Mouse (Mus musculus): ENCODE data around the gene Olfr93. TPM values are rescaled to one million over a fixed set of nuclear protein-coding genes. Genes with fewer than 3 reads are reported as not detected.

Gene Olfr93
- total RNA-seq, 1 experiment from 2014 or later = not detected

Other genes with a start within 250 kb of the Olfr93 start
- gene Rnf39, start 218.6 kb downstream of the Olfr93 start, total RNA-seq (2017) = not detected in 2 replicates
- gene Ppp1r11, start 209.8 kb downstream of the Olfr93 start, total RNA-seq (2017) = 37.8 and 55.1 TPM in 2 replicates
- gene Znrd1, start 202.9 kb downstream of the Olfr93 start, total RNA-seq (2017) = 45.1 and 49.9 TPM in 2 replicates
- gene Znrd1as, start 202.9 kb downstream of the Olfr93 start, total RNA-seq (2017) = 9.2 and 13.8 TPM in 2 replicates
- gene 2410137M14Rik, start 180.3 kb downstream of the Olfr93 start, total RNA-seq (2017) = not detected in 2 replicates
- not detected in 2 replicates for gene H2-M5, start 172.0 kb downstream of the Olfr93 start, total RNA-seq (2017)
- gene Zfp57, start 160.3 kb downstream of the Olfr93 start, total RNA-seq (2017) = 6.9 and 13.6 TPM in 2 replicates
- not detected in 2 replicates for gene Mog, start 138.1 kb downstream of the Olfr93 start, total RNA-seq (2017)
- 10.7 and 43.0 TPM in 2 replicates for gene Gabbr1, start 115.5 kb downstream of the Olfr93 start, total RNA-seq (2017)
- gene Olfr90, start 73.0 kb downstream of the Olfr93 start, total RNA-seq (2017) = not detected in 2 replicates
- not detected in 2 replicates for gene Olfr91, start 63.2 kb downstream of the Olfr93 start, total RNA-seq (2017)
- gene Olfr92, start 41.4 kb downstream of the Olfr93 start, total RNA-seq (2017) = not detected in 2 replicates
- gene Ubd, start 32.4 kb upstream of the Olfr93 start, total RNA-seq (2017) = not detected in 2 replicates
- gene Olfr94, start 39.5 kb upstream of the Olfr93 start, total RNA-seq (2017) = not detected in 2 replicates
- gene Olfr95, start 51.6 kb upstream of the Olfr93 start, total RNA-seq (2017) = not detected in 2 replicates
- gene Olfr96, start 58.7 kb upstream of the Olfr93 start, total RNA-seq (2017) = not detected in 2 replicates
- gene Olfr97, start 75.8 kb upstream of the Olfr93 start, total RNA-seq (2017) = not detected in 2 replicates
- gene Olfr98, start 102.3 kb upstream of the Olfr93 start, total RNA-seq (2017) = not detected in 2 replicates
- 34.3 and 53.5 TPM in 2 replicates for gene H2-M3, start 108.7 kb upstream of the Olfr93 start, total RNA-seq (2017)
- not detected in 2 replicates for gene Olfr99, start 122.0 kb upstream of the Olfr93 start, total RNA-seq (2017)
- gene Olfr101, start 142.8 kb upstream of the Olfr93 start, total RNA-seq (2017) = not detected in 2 replicates
- gene Olfr102, start 155.6 kb upstream of the Olfr93 start, total RNA-seq (2017) = not detected in 2 replicates
- gene Olfr103, start 178.2 kb upstream of the Olfr93 start, total RNA-seq (2017) = not detected in 2 replicates
- gene Olfr104-ps, start 198.1 kb upstream of the Olfr93 start, total RNA-seq (2017) = not detected in 2 replicates
- gene Olfr105-ps, start 217.5 kb upstream of the Olfr93 start, total RNA-seq (2017) = not detected in 2 replicates
- not detected in 2 replicates for gene Olfr106-ps, start 228.9 kb upstream of the Olfr93 start, total RNA-seq (2017)
- gene Olfr107, start 237.7 kb upstream of the Olfr93 start, total RNA-seq (2017) = not detected in 2 replicates